Mouse (Mus musculus) activated CD4-positive, CD25-positive, alpha-beta regulatory T cell, adult 4 months (primary cell): ENCODE results near the gene Usp30. TPM values are rescaled to one million over a fixed set of nuclear protein-coding genes. Genes with fewer than 3 reads are reported as not detected.
A peak's percentile ranks its signal among the peaks of the same experiment; 100 is the strongest.

Source experiments
- ATAC-seq: one replicate; pipeline ENCODE4 v1.8.0; 2017
- polyA plus RNA-seq, 2 experiments: library from polyadenylated mRNA; unstranded; fragments of 100-300 nt; shearing (Covaris generic); gene quantifications; one replicate each; pipeline ENCODE4 v1.2.1; 2017

Usp30 gene
- 1 to 10 TPM; 2.4 to 3.5 TPM for polyA plus RNA-seq

GRCm38 (mm10) chr5:114065161-114065560 is at the start of gene Usp30:
Gene Usp30, plus strand, starts transcription at chr5:114065461.
- no peak for ATAC-seq

DNA sequence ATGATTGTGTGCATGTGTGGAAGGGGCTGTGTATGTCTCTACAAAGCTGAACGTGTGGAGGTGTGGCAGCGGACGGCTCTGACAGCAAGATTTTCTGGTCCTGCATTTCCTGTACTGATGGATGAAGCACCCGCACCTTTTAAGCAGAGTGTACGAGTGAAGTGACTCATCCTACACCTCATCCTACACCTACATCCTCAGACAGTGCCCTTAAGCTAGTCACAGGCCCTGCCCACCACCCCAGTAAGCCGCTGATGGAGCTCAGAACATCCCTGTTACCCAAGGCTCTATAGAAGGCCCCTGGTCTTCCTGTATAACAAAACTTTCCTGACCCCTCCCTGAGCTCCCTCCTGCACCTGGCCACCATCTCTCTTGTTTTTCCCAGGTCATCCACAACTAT is 40.9 kb upstream of the Usp30 start:
- no peak for ATAC-seq

DNA sequence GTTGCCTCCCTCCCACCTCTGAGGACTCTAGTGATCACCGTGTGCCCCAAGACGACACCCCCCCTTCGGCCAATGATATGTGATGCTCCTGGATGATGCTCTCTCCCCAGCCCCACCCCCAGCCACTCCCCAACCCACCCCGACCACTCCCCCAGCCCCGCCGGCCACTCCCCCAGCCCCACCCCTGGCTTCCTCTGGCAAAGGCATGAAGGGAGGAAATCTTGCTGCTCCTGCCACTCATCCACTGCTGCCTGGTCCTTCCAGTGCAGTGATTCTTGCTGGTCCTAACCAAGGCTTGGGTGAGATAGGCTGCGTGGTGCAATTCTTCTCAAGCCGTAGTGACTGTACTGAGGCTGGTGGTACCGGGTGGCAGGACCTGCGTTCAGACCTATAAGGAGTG is 40.4 kb upstream of the Usp30 start:
- ATAC-seq: no peak

DNA sequence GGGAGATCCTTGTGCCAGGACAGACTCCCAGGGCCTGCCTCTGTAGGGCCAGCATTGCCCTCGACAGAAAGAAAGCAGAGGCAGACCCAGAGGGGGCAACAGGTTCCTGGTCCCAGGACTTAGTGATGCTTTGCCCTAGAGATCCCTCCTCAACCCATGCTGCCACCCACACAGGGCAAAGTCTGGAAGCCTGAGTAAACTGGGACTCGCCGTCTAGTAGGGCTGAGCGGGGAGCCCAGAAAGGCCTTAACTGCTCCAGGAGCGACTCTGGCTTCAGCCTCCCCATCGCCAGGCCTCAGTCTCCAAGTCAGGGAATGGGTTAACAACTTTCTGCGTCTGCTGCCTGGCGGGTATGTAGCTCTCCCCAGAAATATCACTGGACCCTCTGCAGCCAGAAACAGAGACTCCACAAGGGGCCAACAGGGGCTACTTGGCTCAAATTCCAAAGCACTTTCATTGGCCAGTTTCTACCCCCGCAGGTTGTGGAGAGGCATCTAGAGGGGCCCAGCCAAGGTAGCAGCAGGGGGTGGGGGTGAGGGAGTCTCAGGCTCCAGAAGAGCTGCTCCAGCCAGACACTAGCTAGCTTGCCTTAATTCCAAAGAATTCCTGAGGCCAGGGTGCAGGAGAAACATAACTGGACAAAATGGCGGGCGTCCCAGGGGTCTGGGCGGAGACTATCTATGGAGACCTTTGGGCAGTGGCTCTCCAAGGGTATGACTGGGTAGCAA is 37.9 kb upstream of the Usp30 start:
- ATAC-seq: no peak

DNA sequence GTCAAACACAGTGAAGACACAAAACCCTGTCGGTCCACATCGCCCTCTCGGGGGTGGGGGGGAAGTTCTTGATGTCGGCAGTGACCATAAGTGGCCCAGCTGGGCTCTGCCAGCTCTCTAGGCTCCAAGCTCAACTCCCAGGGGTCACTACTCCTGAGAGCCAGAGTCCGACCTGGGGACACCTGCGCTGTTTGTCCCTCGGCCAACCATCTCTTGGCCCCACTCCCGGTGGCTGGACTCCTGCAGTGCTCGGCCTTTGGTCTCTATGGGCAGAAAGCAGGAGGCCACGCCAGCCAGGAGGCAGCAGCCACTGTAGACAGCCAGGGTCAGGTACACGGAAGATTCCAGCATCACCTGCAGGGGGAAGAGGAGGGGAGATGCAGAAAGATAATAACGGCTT is 37.1 kb upstream of the Usp30 start:
- no peak for ATAC-seq

DNA sequence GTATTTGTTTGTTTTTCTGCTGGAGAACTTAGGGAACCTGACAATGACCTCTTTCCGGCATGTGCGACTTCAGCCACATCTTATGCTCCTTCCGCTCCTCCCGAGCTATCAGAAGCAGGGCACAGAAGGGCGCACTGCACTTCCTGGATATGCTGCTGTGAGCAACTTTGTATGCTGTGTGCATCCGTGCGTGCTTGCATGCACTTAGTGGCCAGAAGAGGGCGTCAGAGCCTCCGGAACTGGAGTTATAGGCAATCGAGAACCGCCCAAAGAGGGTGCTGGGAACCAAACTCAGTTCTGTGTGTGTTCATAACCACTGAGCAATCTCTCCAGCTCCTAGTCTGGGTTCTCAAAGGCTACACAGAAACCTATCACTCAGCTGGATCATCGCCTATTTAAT is 34.6 kb upstream of the Usp30 start:
- ATAC-seq: no peak

GRCm38 (mm10) chr5:114032161-114032763 is 33.0 kb upstream of the Usp30 start:
- ATAC-seq: no peak

- ATAC-seq: no peak
Measured at GRCm38 (mm10) chr5:114034393-114034792, 30.9 kb upstream of the Usp30 start.

- no peak for ATAC-seq
Measured at GRCm38 (mm10) chr5:114035111-114035510, 30.1 kb upstream of the Usp30 start.

GRCm38 (mm10) chr5:114040508-114040907 is 24.8 kb upstream of the Usp30 start:
- ATAC-seq: no peak

DNA sequence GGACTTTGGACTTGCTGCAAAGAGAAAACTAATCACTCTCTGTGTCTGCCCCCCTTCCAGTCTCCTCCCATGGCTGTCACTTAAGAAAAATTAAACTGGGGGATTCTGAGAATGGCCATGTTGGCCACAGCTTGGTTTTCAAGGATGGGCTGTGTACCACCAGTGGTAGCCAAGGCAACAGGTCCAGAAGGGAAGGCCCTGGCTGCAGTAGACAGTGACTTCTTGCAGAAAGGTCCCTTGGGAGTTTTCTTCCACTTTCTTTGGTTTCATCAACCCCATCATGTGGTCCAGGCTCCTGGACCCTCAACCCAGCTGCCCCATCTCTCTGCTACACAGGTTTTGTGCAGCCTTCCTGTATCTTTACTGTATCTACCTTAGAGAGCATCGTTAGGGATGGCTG is 24.4 kb upstream of the Usp30 start:
- no peak for ATAC-seq

DNA sequence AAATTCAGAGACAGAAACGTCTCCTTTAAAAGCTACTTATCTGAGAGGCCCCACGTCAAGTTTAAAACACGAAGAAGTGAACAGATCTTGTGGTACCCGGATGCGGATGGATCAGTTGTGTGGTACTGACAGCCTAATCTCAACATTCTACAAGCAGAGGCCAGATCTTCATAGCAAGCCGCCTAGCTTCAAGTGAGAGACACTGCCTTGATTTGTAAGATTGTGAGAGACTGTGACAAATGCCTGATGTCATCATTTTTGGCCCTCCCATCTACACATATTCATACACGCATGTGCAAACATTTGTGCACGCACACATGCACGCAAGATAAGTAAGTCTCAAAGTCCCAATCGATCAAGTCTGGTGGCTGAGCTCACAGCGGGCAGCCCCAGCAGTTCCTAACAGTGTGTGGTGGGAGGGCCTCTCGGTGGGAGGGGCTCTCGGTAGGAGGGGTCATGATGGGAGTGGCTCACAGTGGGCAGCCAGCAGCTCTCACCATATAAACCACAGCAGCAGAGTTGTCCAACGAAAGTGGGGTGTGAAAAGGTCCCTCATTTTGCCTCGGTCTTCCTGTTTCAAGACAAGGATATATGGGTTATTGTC is 23.8 kb upstream of the Usp30 start:
- ATAC-seq: peak; percentile 40

- peak; percentile 52 for ATAC-seq
Measured at GRCm38 (mm10) chr5:114043800-114044199, 21.5 kb upstream of the Usp30 start.

DNA sequence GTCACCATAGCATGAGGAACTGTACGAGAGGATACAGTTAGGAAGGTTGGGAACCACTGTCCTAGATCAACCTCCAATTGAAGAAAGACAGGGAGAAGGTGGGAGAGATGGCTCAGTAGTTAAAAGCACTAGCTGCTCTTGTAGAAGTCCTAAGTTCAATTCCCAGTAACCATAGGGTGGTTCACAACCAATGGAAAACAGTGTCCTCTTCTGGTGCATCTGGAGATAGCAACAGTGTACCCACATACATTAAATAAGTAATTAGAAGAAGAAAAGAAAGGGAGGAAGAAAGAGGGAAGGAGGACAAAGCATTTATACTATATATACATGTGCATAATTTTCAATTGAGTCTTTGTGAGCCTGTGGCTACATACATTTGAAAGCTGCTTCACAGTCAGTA is 20.1 kb upstream of the Usp30 start:
- ATAC-seq: no peak

DNA sequence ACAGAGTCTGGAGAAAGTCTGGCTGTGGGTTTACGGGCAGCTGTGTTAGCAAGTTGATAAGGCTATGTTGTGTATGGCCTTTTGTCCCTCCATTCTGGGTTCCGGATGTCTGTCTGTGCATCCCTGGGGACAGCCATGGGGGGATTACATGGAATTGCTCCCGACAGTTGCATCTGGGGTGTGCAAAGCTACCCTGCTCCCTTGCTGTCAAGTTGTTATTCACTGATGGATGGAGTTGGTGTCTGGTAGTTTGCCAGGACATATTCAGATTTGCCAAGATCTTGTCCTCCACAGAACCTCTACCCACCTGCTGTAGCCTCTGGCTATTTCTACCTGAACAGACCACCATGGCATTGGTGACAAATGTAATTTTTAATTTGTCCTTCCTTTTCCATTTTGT is 19.1 kb upstream of the Usp30 start:
- ATAC-seq: no peak

DNA sequence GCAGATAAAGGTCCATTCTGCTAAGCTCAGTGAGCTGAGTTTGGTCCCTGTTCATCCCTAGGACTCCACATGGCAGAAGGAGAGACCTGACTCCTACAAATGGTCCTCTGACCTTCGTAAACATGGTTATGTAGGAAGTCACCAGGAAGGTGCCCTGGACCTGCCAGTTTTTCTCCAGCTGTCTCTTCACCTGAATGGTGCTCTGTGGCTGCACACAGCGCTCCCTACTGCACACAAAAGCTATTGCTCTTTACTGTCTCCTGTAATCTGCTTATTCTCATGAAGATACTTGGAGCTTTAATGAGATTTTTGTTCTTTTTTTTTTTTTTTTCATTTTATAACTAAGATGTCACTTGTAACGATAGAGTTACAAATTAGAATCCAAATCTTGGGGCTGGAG is 18.7 kb upstream of the Usp30 start:
- ATAC-seq: no peak

DNA sequence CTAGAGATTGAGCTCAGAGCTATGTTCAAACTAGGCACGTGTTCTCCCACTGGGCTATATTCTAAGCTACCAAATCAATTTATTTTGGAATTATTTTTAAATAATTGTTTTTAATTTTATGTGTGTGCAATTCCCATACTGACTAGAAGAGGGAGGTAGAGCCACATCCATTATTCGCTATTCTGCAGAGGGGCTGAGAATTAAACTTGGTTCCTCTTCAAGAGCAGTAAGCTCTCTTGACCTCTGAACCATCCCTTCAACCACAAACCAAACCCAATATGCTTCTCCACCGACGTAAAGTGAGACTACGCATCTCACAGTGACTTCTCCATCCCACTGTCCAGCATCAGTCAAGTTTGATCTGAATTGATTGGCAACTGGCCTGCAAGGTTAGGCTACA is 18.1 kb upstream of the Usp30 start:
- no peak for ATAC-seq

GRCm38 (mm10) chr5:114048731-114049308 is 16.4 kb upstream of the Usp30 start:
- no peak for ATAC-seq

GRCm38 (mm10) chr5:114052246-114052761 is 13.0 kb upstream of the Usp30 start:
- no peak for ATAC-seq

- no peak for ATAC-seq
Measured at GRCm38 (mm10) chr5:114057129-114057731, 8.0 kb upstream of the Usp30 start.

- ATAC-seq: no peak
Measured at GRCm38 (mm10) chr5:114061675-114062074, 3.6 kb upstream of the Usp30 start.

DNA sequence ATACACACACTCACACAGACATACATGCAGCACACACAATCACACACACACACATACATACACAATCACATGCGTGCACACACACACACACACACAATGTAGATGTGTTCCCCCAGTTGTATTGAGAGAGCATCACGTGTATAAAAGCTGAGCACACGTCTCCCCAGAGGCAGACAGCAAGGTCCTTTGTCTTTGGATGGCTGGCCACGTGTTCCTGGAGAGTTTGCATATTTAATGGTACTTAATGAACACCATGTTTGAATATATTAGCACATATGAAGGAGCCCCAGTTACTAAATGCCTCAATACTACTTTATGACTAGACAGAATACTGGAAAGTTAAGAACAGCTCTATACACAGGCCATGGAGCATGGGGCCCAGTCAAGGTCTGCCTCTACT is 1.3 kb upstream of the Usp30 start:
- ATAC-seq: no peak

DNA sequence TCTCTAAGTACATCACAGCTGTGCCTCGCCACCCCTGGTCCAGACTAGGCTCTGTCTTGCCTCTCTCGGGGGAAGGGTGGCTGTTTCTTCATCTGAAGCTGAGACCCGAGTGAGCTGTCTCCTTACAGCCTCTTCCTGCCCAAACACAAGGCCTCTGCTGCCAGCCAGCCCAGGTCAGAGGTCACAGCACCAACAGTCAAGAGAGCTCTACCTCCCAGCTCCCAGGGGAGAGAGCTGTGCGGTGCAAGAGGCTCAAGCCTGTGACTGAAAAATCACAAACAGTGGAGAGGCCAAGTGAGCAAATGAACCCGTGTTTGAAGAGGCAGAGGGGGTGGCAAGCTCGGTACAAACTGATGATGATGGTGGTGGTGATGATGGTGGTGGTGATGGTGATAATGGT is 1.3 kb downstream of the Usp30 start:
- ATAC-seq: no peak
